Mouse (Mus musculus) spleen, postnatal 36 days (tissue): ENCODE measurements around the gene Vps13a.
A peak's percentile ranks its signal among the peaks of the same experiment; 100 is the strongest.
"Not testable (repeated sequence)": the region's sequence is repeated elsewhere in the genome, so short reads cannot be mapped to it uniquely, and the experiment has no call there.

ENCODE experiments used
- DNase-seq, 2 experiments: peaks; one replicate each; pipeline ENCODE4 v3.0.0; 2022; ENCODE audit warnings: low spot score in 2 of 2, mixed read lengths in 1 of 2

The Vps13a gene

GRCm38 (mm10) chr19:16780790-16781384 is at the start of gene Vps13a:
Gene Vps13a, minus strand, starts transcription at chr19:16780933.
- peak; percentile 94 to 96 for DNase-seq

GRCm38 (mm10) chr19:16827657-16828056 is 46.9 kb upstream of the Vps13a start:
- DNase-seq: no peak

GRCm38 (mm10) chr19:16825228-16825627 is 44.5 kb upstream of the Vps13a start:
- DNase-seq: no peak

- no peak for DNase-seq
These were observed 34.1 kb upstream of the Vps13a start for GRCm38 (mm10) chr19:16814848-16815247.

GRCm38 (mm10) chr19:16813306-16813705 is 32.6 kb upstream of the Vps13a start:
- no peak for DNase-seq

- DNase-seq: no peak
These were observed 31.4 kb upstream of the Vps13a start for GRCm38 (mm10) chr19:16812072-16812608.

- no peak for DNase-seq
These were observed 24.4 kb upstream of the Vps13a start for GRCm38 (mm10) chr19:16805102-16805501.

GRCm38 (mm10) chr19:16804578-16804977 is 23.8 kb upstream of the Vps13a start:
- DNase-seq: no peak

- peak in 1 of 2 experiments; percentile 22 for DNase-seq
These were observed 22.0 kb upstream of the Vps13a start for GRCm38 (mm10) chr19:16802707-16803106.

GRCm38 (mm10) chr19:16802123-16802522 is 21.4 kb upstream of the Vps13a start:
- no peak for DNase-seq

- DNase-seq: no peak
These were observed 17.2 kb upstream of the Vps13a start for GRCm38 (mm10) chr19:16797923-16798322.

GRCm38 (mm10) chr19:16794486-16794885 is 13.8 kb upstream of the Vps13a start:
- not testable (repeated sequence) for DNase-seq

GRCm38 (mm10) chr19:16789930-16790329 is 9.2 kb upstream of the Vps13a start:
- no peak for DNase-seq

- peak in 1 of 2 experiments; percentile 16 for DNase-seq
These were observed 4.1 kb upstream of the Vps13a start for GRCm38 (mm10) chr19:16784879-16785278.

- no peak for DNase-seq
These were observed 780 bp upstream of the Vps13a start for GRCm38 (mm10) chr19:16781406-16782019.

GRCm38 (mm10) chr19:16780251-16780783 is 416 bp downstream of the Vps13a start:
- peak; percentile 45 to 54 for DNase-seq

- no peak for DNase-seq
These were observed 947 bp downstream of the Vps13a start for GRCm38 (mm10) chr19:16779786-16780185.

- no peak for DNase-seq
These were observed 1.5 kb downstream of the Vps13a start for GRCm38 (mm10) chr19:16779281-16779680.

- DNase-seq: no peak
These were observed 2.2 kb downstream of the Vps13a start for GRCm38 (mm10) chr19:16778578-16778977.

- DNase-seq: no peak
These were observed 2.8 kb downstream of the Vps13a start for GRCm38 (mm10) chr19:16777901-16778300.

- not testable (repeated sequence) for DNase-seq
These were observed 3.3 kb downstream of the Vps13a start for GRCm38 (mm10) chr19:16777391-16777790.

- peak; percentile 10 to 22 for DNase-seq
These were observed 7.3 kb downstream of the Vps13a start for GRCm38 (mm10) chr19:16773237-16774016.
